Mouse (Mus musculus) heart, adult 9 months (tissue): Measurements from ENCODE around the gene Ctsl.

Experiments used
- DNase-seq, 2 experiments: peaks; one replicate each; pipeline ENCODE4 v3.0.0; 2022; ENCODE audit warnings: low spot score in 2 of 2

The Ctsl gene

GRCm38 (mm10) chr13:64312024-64312915 lies 58.4 kb downstream of the Ctsl start, which contains the start of gene Aaed1:
Gene Aaed1 (minus strand): TSS chr13:64312710.
- DNase-seq, result peak; percentile 88 to 89

GRCm38 (mm10) chr13:64311266-64311665 lies 59.4 kb downstream of the Ctsl start:
- no peak for DNase-seq

GRCm38 (mm10) chr13:64310585-64310984 lies 60.1 kb downstream of the Ctsl start:
- no peak for DNase-seq

- DNase-seq, result no peak
These were observed 60.8 kb downstream of the Ctsl start for GRCm38 (mm10) chr13:64309842-64310241.
